Mouse (Mus musculus): Measurements from ENCODE around the gene Rfc4.
"Not testable (repeated sequence)": the region's sequence is repeated elsewhere in the genome, so short reads cannot be mapped to it uniquely, and the experiment has no call there.

Gene Rfc4

DNA sequence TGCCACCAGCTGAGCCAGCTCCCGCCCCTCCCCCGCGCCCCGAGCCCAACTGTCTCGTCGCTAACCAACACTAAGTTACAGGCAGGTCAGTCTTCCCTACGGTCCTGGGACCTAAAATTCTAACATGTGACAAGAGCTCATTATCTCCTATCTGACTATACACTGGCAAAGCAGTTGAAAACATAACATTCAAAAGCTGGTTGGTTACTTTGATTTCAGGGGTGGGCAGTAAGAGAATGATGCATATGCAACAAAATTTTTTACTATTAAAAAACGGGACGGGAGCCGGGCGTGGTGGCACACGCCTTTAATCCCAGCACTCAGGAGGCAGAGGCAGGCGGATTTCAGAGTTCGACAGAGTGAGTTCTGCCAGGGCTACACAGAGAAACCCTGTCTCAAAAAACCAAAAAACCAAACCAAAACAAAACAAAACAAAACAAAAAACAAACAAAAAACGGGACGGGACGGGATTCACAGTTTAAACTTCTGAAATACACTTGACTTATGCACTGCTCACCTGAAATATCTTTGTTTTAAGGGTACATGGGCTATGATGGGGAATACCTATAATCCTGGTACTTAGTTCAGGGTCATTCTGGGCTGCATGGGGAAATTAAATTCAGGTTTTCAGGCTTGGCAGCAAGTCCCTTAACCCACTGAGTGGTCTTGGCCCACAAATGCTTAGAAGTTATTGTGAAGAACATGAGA, 24.3 kb downstream of the Rfc4 start:
- no peak for DNase-seq (ENCODE audit: low spot score in 2 of 2)

DNA sequence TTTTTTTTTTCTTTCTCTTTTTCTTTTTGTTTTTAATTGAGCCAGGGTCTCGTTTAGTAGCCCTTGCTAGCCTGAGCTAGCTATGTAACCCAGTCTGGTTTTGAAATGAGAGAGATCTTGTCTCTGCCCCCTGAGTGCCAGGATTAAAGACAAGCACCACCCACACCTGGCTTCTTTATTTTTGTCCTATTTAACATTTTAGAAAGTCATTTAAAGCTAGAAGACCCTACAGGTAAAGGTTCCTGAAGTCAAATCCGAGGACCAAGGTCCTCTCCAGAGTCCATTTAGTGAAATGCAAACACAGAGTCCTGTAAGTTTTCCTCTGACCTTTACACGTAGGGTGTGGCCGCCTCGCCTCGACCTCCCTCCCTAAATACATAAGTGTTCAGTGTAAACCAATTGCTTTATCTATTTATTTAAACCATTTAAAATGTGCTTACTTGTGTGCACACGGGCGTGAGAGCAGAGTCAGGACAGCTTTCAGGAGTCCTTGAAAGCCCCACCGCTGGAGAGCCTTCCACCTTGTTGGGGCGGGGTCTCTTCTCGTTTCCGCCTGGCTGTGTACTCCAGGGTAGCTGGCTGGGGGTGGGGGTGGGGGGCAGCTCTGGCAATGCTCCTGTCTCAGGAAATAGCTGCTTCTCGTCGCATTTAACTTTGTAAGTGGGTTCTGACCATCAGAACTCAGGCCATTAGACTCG, 25.0 kb downstream of the Rfc4 start:
- peak; percentile 40 to 54 for DNase-seq (ENCODE audit: low spot score in 2 of 2)

DNA sequence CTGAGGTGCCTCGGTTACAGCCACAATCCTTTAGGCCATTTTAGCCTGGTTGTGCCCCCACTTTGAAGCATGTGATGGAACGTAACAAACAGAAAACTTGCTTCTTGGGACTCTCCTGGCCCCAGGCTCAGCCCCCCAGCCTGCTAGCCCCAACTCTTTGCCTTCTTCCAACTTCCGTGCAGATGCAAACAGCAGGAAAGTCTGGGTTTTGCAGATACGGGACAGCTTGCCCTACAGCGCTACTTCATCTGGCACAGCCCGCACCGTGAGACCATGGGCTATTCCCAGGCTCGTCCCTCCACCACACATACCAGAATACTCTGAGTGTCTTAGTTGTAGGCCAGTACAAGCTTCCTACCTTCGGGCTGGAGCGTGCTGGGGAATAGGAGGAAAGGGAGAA, 26.9 kb downstream of the Rfc4 start:
- no peak for DNase-seq (ENCODE audit: low spot score in 2 of 2)

DNA sequence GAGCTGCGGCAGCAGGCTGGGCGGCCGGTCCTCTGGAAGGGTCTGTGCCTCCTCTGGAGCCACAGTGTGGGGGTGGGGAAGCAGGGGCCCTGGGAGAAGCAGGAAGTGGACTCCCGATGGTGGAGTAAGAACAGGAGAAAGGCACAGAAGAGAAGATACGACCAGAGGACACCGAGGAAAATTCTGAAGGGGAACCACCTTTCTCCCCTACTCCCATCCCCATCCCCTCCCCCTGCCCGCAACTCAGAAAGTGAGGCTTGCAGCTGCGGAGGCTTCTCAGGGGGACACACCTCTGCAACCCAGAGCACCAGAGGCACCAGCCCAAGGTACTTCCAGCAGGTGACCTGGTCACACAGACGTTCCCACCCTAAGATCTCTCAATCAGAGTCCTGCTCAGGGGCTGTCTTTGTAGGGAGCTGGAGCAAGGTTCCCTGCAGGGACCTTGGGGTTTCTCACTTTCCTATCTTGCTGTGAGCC, 27.4 kb downstream of the Rfc4 start:
- DNase-seq (ENCODE audit: low spot score in 2 of 2): peak in 1 of 2 experiments; percentile 31

DNA sequence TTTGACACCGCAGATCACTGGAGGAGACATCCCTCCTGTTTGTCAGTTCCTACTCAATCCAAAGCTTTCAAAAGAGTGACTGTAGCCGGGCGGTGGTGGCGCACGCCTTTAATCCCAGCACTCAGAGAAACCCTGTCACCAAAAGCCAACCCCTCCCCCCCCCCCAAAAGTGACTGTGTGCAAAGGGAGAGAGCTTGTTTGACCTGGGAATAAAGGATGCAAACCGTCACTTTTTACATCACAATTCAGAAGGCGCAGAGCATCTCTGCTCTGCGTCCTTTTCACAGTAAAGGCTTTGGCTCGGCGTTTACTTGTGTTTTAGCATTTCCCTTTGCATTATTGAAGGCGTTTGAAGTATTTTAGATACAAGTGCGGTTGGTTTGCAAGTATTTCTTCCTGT, 27.9 kb downstream of the Rfc4 start:
- no peak for DNase-seq (ENCODE audit: low spot score in 2 of 2)

DNA sequence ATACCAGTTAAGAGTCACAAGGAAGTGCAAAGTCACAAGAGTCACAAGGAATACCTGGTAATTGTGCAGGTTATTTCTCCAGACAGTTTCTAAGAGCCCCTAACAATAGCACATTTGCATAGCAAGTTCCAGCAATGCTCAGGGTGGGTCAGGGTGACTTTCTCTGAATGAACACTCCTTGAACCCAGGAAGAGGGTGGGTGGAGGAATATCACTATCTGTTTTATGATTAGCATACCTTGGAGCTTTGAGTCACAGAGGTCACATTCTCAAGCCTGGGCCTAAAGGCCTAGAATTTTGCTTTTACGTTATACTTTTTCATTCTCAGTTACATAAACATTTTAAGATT, 29.5 kb downstream of the Rfc4 start:
- not testable (repeated sequence) for DNase-seq (ENCODE audit: low spot score in 2 of 2)

DNA sequence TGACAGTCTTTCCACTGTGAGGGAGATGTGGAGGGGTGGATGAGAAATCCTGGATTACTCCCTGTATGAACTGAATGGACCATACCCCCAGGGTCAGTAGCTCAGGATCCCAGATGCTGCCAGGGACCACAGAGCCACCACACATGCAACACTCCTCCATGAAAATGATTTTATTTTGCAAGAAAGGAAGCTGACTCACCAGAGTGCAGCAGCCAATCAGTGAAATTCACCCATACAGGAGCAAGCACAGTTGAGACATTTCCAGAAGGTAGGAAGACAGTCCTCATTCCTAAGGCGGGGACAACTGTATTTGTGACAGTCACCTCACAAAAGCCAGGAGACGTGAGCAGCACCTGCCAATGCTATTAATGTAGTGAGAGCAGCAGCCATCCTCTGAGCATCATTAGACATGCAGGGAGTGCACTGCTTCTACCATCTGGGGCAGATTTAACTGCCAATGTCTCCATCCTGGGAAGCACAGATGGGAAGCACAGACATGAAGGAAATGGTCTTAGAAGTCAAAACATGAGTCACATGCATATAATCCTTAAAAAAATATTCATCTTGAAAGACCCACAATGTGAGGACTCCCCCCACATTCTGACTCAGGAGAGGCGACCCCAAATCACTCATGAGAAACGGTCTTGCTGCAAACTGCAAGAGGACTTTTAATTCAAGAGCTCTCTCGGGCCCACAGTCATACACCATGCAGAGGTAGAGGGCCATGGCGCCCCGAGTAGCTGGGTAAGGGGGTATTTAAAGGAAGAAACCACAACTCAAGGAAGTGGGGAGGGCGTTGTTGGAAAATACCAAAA, 30.0 kb downstream of the Rfc4 start:
- DNase-seq (ENCODE audit: low spot score in 2 of 2): not testable (repeated sequence)

DNA sequence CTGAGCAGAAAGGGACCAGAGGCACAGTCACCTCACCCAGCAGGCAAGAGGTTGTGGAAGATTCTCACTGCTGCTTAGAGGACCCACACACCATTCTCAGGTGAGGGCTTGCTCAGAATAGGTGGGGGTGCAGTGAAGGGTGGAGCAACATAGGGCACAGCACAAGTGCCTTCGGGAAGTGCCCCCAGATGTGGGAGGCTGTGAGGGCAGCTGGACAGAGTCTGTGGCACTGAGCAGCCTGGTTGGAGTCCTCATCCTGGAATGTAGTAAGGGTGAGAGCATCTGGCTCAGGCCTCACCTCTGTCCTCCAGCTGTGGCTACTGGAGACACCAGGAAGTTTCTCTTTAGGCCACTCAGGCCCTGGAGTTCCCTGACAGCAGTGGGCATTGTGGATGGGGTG, 30.7 kb downstream of the Rfc4 start:
- not testable (repeated sequence) for DNase-seq (ENCODE audit: low spot score in 2 of 2)

DNA sequence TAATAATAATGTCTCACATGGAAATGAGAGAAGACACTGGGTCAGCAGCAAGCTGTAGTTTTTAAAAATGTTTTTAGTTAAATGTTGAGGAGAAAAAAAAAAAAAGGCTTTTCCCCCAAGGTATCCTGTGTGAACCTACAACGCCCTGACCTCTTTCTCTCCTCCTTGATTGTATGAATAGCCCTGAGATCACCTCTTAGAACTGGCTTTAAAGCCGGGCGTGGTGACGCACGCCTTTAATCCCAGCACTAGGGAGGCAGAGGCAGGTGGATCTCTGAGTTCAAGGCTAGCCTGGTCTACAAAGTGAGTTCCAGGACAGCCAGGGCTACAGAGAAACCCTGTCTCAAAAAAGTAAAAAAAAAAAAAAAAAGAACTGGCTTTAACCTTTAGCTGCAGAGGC, 32.0 kb downstream of the Rfc4 start:
- not testable (repeated sequence) for DNase-seq (ENCODE audit: low spot score in 2 of 2)

DNA sequence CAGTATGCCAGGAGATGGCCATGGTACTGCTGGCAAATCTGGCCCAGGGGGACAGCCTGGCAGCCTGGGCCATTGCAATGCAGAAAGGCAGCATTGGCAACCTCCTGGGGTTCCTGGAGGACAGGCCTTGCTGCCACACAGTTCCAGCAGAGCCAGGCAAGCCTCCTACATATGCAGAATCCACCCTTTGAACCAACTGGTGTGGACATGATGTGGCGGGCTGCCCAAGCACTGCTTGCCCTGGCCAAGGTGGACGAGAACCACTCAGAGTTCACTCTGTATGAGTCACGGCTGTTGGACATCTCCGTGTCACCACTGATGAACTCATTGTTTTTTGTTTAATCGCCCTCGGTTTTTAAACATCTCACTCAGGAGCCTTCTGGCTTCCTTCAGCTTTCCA, 33.4 kb downstream of the Rfc4 start:
- DNase-seq (ENCODE audit: low spot score in 2 of 2): no peak

DNA sequence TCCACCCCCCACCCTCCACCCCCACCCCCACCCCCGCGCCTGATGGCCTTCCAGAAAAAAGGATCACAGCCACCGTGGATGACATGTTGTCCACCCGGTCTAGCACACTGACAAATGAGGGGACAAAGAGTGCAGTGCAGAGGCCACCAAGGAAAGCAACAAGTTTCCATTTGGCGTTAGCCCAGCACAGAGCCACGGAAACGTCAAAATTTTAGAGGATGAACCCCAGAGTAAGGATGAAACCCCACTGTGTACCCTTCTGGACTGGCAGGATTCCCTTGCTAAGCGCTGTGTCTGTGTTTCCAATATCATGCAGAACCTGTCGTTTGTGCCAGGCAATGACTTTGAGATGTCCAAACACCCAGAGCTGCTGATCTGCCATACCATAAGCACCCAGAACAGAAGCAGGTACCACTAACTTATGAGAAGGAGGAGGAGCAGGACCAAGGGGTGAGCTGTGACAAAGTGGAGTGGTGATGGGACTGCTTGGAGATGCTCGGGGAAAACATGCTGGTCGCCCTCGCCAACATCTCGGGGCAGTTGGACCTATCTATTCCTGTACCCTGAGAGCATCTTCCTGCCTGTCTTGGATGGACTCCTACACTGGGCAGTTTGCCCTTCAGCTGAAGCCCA, 34.1 kb downstream of the Rfc4 start:
- DNase-seq (ENCODE audit: low spot score in 2 of 2): no peak

DNA sequence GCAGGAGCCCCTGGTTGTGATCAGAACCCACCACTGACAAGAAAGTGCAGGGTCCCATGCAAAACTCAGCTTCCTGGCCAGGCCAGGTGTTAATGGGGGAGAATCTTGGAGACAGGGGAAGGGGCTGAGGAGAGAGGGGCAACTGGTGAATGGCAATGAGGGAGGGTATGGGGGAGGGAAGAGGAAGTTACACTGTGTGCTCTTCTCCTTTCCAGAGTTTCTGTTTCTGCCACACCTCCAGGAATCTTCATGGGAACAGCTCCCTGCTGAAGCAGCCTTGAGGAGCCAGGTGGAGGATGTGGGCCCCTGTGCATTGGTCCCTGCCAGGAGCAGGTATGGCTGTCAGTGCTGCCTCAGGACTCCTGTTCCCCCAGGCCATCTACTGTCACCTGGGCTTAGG, 36.2 kb downstream of the Rfc4 start:
- DNase-seq (ENCODE audit: low spot score in 2 of 2): not testable (repeated sequence)

DNA sequence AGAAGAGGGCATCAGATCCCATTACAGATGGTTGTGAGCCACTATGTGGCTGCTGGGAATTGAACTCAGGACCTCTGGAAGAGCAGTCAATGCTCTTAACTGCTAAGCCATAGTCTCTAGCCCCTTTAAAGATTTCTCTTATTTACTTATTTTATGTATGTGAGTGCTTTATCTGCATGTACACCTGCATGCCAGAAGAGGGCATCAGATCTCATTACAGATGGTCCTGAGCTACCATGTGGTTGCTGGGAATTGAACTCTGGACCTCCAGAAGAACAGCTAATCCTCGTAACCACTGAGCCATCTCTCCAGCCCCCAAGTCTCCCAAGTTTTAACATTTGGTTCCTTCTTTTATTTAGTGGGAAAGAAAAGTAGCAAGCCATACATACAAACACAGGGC, 39.0 kb downstream of the Rfc4 start:
- not testable (repeated sequence) for DNase-seq (ENCODE audit: low spot score in 2 of 2)

DNA sequence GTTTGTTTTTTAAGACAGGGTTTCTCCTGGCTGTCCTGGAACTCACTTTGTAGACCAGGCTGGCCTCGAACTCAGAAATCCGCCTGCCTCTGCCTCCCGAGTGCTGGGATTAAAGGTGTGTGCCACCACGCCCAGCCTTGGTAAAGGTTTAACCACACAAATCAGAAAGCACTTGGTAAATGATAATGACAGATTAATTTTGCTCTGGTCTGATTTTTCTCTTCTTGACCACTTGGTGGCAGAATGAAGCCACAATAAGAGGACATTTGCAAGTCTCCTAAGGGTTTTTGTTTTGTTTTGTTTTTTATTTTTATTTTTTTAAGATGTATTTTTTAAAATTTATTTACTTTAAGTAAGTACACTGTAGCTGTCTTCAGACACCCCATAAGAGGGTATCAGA, 39.8 kb downstream of the Rfc4 start:
- DNase-seq (ENCODE audit: low spot score in 2 of 2): not testable (repeated sequence)

DNA sequence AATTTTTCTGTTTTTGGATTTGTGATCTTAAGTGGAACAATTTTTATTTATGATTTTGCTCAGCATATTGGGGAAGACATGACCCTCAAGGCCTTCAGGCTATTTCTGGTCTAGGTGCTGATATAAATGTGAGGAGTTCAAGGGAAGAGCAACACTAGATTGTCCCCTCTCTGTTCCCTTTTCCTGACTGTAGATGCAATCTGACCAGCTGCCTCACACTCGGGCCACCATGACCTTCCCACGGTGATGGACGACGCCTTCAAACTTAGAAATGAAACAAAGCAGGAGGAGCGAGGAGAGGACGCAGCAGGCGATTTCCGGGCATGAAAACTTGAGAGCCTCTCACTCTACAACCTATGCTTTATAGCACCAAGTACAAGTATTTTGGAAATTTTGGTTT, 40.4 kb downstream of the Rfc4 start:
- DNase-seq (ENCODE audit: low spot score in 2 of 2): not testable (repeated sequence)

DNA sequence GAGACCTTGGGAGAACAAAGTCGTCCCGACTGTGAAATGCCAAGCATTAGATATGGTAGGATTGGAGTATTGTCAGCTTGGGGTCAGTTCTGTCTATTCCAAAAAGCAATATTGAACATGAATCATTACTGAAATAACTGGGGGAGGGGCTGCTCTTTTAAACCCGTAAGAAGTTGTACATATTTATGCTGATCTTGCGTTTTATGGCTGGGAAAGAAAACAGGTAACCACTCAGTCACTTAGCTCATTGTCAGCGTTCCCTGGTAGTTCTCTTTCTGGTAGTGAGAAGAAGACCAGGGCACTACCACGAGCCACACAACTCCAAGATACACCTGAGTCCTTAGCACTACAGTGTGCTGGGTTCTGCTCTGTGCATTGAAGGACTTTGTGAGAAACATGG, 50.0 kb downstream of the Rfc4 start:
- not testable (repeated sequence) for DNase-seq (ENCODE audit: low spot score in 2 of 2)

Measured in thymus, postnatal 10 days (tissue).